Mouse (Mus musculus) liver, embryonic 15.5 days (tissue): ENCODE measurements around the gene Kbtbd13. TPM values are rescaled to one million over a fixed set of nuclear protein-coding genes. Genes with fewer than 3 reads are reported as not detected.

Experiments used
- ATAC-seq: fragments of 200-750 bp; cut with Nextera tagmentation; 2 replicates; pipeline ENCODE4 v1.8.0; 2017; ENCODE audit warnings: moderate number of reproducible peaks, mild to moderate bottlenecking, moderate library complexity; ENCODE audit not compliant: insufficient read depth
- H3K27ac ChIP-seq: fragments of 300-500 bp; sonication (generic); replicated peaks from 2 replicates; pipeline ENCODE4 v1.5.1; 2015; ENCODE audit warnings: mild to moderate bottlenecking, inconsistent platforms
- H3K27me3 ChIP-seq: fragments of 300-500 bp; sonication (generic); 2 replicates; pipeline ENCODE4 v1.6.1; 2015; ENCODE audit warnings: mild to moderate bottlenecking, inconsistent platforms
- H3K36me3 ChIP-seq: fragments of 300-500 bp; sonication (generic); replicated peaks from 2 replicates; pipeline ENCODE4 v1.6.1; 2015; ENCODE audit warnings: moderate library complexity, mild to moderate bottlenecking, inconsistent platforms
- H3K4me1 ChIP-seq: fragments of 300-500 bp; sonication (generic); replicated peaks from 2 replicates; pipeline ENCODE4 v1.6.1; 2015; ENCODE audit warnings: inconsistent platforms
- H3K4me2 ChIP-seq: fragments of 300-500 bp; sonication (generic); 2 replicates; pipeline ENCODE4 v1.6.1; 2015; ENCODE audit warnings: moderate library complexity, mild to moderate bottlenecking, inconsistent platforms
- H3K4me3 ChIP-seq: fragments of 300-500 bp; sonication (generic); replicated peaks from 2 replicates; pipeline ENCODE4 v1.5.1; 2015; ENCODE audit warnings: mild to moderate bottlenecking, inconsistent platforms
- H3K9ac ChIP-seq: fragments of 300-500 bp; sonication (generic); 2 replicates; pipeline ENCODE4 v1.6.1; 2015; ENCODE audit warnings: moderate library complexity, mild to moderate bottlenecking, inconsistent platforms
- H3K9me3 ChIP-seq: fragments of 300-500 bp; sonication (generic); replicated peaks from 2 replicates; pipeline ENCODE4 v1.6.1; 2016; ENCODE audit warnings: inconsistent platforms
- WGBS: fragments of 180-500 bp; shearing (Covaris S2); methylation state at CpG from one replicate; pipeline ENCODE4 v1.1.7; 2015; ENCODE audit warnings: mixed read lengths; ENCODE audit not compliant: insufficient replicate concordance; 5-methylcytosine and 5-hydroxymethylcytosine counted together
- polyA plus RNA-seq: library from polyadenylated mRNA; unstranded; fragments of >200 nt; fragmentation: Nextera tagmentation; extraction: Ambion mirVana; gene quantifications from 2 replicates; pipeline ENCODE4 v1.2.1, GENCODE M21; 2015

Gene Kbtbd13
- polyA plus RNA-seq, 1 experiment from 2014 or later = 0.18 TPM

DNA sequence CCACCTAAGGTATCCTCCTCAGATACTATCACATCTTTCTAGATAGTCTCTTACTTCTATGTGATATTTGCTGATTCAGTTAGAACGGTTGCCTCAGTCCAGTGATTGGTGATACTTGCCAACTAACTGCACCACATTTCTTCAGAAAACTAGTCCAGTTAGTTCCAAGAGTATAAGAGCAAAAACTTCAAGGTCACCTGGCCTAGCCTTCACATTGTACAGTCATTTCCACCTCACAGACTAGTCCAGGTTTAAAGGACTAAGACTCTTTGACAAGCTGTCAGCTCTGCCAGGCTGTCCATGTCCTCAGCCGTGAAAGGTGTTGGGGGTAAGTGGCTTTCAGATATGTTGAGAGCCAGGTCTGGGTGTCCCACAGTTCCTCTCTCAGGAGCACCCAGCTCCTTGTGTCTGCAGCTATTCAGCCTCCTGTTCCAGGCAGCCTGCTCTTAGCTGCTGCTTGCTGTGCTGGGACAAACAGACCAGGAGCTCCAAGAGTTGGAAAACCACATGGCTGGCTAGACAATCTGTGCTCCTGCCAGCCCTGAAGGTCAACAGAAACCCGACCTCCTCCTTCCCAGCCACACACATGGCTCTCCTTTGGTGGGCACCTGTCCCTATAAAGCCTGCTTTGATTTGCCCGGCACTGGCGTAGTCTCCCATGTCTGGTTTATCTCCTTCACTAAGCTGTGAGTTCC, 16.8 kb downstream of the Kbtbd13 start:
- 76% methylated on average over 5 of the region's 5 CpGs for WGBS
- Histone ChIP-seq H3K9ac (no peak overlapping the region), H3K27ac (no peak overlapping the region), H3K4me2 (no peak overlapping the region), H3K36me3 (no peaks in the 10 kb centered on the region), H3K4me3 (no peak overlapping the region), H3K27me3 (no peaks in the 10 kb centered on the region), H3K4me1 (no peaks in the 10 kb centered on the region), H3K9me3 (no peaks in the 10 kb centered on the region)
- ATAC-seq = no peak

DNA sequence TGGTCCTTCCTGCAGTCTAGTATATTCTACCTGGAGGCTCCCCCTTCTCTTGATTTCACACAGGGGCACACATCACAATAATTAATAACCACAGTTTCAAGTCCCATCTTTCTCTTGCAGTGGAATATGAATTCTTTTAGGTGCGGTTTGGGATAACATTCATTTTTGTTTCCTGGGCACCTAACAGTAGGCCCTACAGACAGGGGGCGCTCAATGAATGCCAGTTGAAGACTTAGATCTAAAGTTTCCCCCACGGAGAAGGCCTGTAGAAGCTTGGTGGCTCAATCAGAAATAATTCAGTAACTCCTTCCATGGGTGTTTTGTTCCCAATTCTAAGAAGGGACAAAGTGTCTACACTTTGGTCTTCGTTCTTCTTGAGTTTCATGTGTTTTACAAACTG, 19.0 kb downstream of the Kbtbd13 start:
- Histone ChIP-seq H3K36me3 (no peaks in the 10 kb centered on the region), H3K27ac (no peak overlapping the region), H3K4me3 (no peak overlapping the region), H3K4me2 (no peak overlapping the region), H3K9me3 (no peaks in the 10 kb centered on the region), H3K9ac (no peak overlapping the region), H3K27me3 (no peaks in the 10 kb centered on the region), H3K4me1 (no peaks in the 10 kb centered on the region)
- 57% methylated on average over 4 of the region's 4 CpGs for WGBS
- no peak for ATAC-seq

DNA sequence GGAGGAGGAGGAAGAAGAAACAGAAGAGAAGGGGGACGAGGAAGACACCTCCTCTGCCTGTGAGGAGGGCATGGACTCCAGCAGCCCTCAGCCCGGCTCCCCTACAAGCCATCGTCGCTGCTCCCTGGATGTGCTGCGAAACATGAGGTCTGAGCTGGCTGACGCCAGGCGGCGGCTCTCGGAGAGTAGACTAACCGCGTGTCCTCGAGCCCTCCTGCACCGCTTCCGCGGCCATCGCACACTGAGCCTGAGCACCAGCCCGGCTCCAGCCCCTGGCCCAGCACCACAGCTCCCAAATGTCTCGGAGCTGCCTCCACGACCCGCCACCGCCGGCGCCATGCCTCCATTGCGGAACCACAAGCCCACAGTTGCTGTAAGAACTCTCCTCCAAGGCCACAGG, 19.7 kb downstream of the Kbtbd13 start:
- H3K4me2 ChIP-seq = no peak overlapping the region
- no peaks in the 10 kb centered on the region for H3K9me3 ChIP-seq
- no peak overlapping the region for H3K9ac ChIP-seq
- ATAC-seq = no peak
- no peaks in the 10 kb centered on the region for H3K27me3 ChIP-seq
- H3K4me3 ChIP-seq = no peak overlapping the region
- H3K27ac ChIP-seq = no peak overlapping the region
- WGBS = 77% methylated on average over 24 of the region's 24 CpGs
- H3K4me1 ChIP-seq = no peaks in the 10 kb centered on the region
- no peaks in the 10 kb centered on the region for H3K36me3 ChIP-seq

DNA sequence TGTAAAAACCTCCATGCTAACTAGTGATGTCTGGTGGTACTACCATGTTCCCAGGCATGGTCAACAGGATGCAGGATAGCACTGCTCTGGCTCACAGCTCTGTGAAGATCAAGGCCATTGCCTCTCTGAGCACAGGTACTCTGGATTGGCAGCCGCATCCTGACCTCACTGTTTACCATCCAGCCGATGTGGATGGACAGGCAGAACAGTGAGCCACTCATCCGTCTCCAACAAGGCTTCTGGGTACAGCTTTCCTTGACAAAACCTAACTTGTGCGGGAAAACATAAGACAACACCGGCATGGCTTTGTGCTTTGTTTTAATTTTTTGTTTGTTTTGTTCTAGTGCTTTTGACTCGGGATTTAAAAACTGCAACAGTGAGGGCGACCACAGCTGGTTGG, 25.7 kb downstream of the Kbtbd13 start:
- ATAC-seq = no peak
- H3K27ac ChIP-seq = no peak overlapping the region
- WGBS = 71% methylated on average over 7 of the region's 7 CpGs
- H3K4me2 ChIP-seq = no peak overlapping the region
- H3K27me3 ChIP-seq = no peaks in the 10 kb centered on the region
- H3K4me1 ChIP-seq = no peaks in the 10 kb centered on the region
- no peaks in the 10 kb centered on the region for H3K9me3 ChIP-seq
- H3K4me3 ChIP-seq = no peak overlapping the region
- H3K9ac ChIP-seq = no peak overlapping the region
- peaks cover 15% of the 10 kb centered on the region for H3K36me3 ChIP-seq

DNA sequence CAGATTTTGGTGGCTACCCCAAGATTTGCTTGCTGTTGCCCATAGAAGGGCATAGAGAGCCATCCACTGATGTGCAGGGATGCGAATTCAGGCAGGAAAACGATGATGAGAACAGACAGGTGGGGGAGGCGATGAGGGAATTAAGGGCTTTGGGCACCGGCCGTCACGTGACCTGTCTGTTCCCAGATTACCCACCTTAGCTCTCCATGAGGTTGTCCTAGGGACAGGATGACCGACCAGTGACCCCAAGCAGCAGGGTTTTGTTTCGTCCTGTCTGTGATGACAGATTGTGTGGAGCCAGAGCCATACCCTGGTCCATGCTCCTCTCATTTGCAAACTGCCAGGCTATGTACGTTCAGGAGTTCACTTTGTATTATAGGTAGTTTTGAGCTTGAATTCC, 27.8 kb downstream of the Kbtbd13 start:
- H3K9ac ChIP-seq = no peak overlapping the region
- H3K27me3 ChIP-seq = no peaks in the 10 kb centered on the region
- H3K9me3 ChIP-seq = no peaks in the 10 kb centered on the region
- no peak overlapping the region for H3K27ac ChIP-seq
- H3K36me3 ChIP-seq = peaks cover 32% of the 10 kb centered on the region
- H3K4me3 ChIP-seq = no peak overlapping the region
- H3K4me2 ChIP-seq = no peak overlapping the region
- 70% methylated on average over 9 of the region's 9 CpGs for WGBS
- H3K4me1 ChIP-seq = peaks cover 6% of the 10 kb centered on the region
- ATAC-seq = no peak

DNA sequence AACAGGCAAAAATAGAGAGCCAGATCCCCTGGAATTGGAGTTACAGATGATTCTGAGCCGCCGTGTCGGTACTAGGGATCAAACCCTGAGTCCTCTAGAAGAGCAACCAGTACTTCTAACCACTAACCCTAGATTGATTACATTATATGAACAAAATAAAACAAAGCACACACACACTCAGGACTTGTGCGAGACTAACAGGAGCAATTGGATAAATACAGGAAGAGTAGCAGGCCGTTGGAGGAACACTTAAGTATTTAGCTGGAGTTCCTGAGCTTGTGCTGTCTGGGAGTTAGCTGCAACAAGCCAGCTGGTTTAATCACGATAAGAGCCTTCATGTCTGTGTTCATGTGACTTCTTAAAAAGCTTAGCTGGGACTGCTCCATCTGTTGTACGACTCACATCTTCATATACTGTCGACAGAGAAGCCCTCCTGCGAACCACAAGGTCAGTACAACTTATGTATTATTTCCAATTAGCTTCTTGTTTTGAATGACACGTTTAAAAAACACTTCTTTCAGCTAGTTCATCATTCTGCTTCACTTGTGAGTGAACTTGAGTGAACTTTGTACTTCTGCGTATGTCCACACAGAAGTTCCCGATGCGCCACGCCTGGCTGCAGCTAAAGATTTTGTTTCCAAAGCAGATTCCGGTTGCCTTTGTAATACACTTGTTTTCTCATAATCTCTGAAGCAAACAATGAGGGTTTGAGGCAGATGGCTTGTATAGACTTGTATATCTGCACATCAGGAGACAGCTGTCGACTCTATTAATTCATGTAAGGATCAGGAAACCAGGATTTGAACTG, 30.6 kb downstream of the Kbtbd13 start, which contains the start of gene Ubap1l:
Gene Ubap1l (plus strand): TSS at position 401 of the 808 bp plus-strand sequence.
- no peak within 1 kb of the TSS for H3K4me2 ChIP-seq
- H3K36me3 ChIP-seq = peaks cover 58% of the 10 kb centered on the region
- no peaks in the 10 kb centered on the region for H3K27me3 ChIP-seq
- no peak within 1 kb of the TSS for H3K9ac ChIP-seq
- 0 out of 2 replicates have a peak within 1 kb of the TSS, but pooled peaks have one; percentile 2 for H3K27ac ChIP-seq
- no peak for ATAC-seq
- 82% methylated on average over 16 of the region's 16 CpGs for WGBS
- no peak within 1 kb of the TSS for H3K4me3 ChIP-seq
- H3K4me1 ChIP-seq = peaks cover 9% of the 10 kb centered on the region
- no peaks in the 10 kb centered on the region for H3K9me3 ChIP-seq

DNA sequence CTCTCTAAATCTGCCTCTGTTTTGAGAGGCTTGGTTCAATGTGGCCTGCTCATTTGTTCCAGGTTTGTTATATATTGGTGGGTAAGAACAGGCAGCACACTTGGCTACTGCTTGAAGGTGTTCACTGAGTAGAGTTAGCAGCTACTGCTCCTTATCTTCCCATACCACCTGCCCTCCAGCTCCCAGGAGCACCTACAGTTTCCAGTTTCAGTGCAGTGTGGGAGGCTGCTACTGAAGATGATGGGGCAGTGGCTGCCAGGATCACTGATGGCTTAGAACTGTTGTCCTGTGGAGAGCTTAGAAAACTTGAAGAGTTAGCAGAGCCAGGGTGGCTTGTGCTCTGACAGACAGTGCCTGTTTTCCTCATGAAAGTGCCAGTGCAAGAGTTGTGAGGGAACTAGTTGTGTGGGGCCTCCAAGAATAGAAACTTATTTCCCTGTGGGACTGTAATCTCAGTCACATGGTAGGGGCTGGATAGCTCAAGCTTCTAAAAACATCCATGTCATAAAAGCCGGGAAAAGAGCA, 32.4 kb downstream of the Kbtbd13 start:
- Histone ChIP-seq H3K27ac (peak overlapping the region; percentile 45), H3K9ac (no peak overlapping the region), H3K4me1 (peaks cover 9% of the 10 kb centered on the region), H3K4me3 (no peak overlapping the region), H3K36me3 (peaks cover 72% of the 10 kb centered on the region), H3K9me3 (no peaks in the 10 kb centered on the region), H3K27me3 (no peaks in the 10 kb centered on the region), H3K4me2 (0 out of 2 replicates have a peak overlapping the region, but pooled peaks have one; percentile 6)
- WGBS = 72% methylated on average over 1 of the region's 1 CpGs
- peak; percentile 75 for ATAC-seq

DNA sequence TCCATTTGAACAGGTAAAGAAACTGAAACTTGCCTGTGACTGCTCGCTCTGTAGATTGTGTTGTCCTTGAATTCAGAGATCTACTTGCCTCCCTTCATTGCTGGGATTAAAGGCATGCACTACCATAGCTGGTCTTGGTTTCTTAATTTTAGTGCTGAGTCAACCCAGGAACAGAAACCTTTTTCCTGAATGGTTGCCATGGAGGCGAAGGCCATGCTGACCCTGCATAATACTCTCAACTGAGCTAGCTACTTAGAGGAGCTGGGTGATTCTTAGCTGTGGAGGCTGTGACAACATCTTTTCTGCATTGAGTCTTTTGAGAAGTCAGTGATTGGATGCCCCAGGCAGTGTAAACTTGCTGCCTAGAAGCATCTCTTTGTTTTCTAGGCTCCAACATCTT, 34.5 kb downstream of the Kbtbd13 start:
- Histone ChIP-seq H3K27ac (no peak overlapping the region), H3K4me1 (peaks cover 9% of the 10 kb centered on the region), H3K27me3 (no peaks in the 10 kb centered on the region), H3K9me3 (no peaks in the 10 kb centered on the region), H3K36me3 (peaks cover 68% of the 10 kb centered on the region), H3K9ac (no peak overlapping the region), H3K4me2 (no peak overlapping the region), H3K4me3 (no peak overlapping the region)
- ATAC-seq = no peak
- 79% methylated on average over 2 of the region's 2 CpGs for WGBS

DNA sequence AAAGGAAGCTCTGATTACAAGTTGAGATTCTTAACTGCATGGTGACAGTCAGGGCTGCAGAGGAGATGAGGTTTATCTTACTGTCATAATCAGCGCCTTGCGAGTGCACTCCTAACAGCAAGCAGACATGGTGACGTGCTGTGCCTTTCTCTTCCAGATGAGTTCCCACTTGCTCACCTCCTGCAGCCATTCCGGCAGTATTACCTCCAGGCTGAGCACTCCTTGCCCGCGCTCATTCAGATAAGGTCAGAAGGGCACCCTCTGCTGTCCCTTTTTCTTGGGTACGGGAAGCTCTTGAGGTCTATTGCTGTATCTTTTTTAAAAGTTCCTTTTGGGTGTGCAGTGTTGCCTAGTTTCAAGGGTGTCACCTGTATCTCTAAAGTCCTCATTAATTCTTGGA, 34.9 kb downstream of the Kbtbd13 start:
- H3K9me3 ChIP-seq = no peaks in the 10 kb centered on the region
- no peak overlapping the region for H3K4me3 ChIP-seq
- WGBS = 74% methylated on average over 7 of the region's 7 CpGs
- peaks cover 66% of the 10 kb centered on the region for H3K36me3 ChIP-seq
- no peak overlapping the region for H3K27ac ChIP-seq
- no peak overlapping the region for H3K9ac ChIP-seq
- H3K4me2 ChIP-seq = no peak overlapping the region
- ATAC-seq = no peak
- no peaks in the 10 kb centered on the region for H3K27me3 ChIP-seq
- H3K4me1 ChIP-seq = peaks cover 9% of the 10 kb centered on the region

DNA sequence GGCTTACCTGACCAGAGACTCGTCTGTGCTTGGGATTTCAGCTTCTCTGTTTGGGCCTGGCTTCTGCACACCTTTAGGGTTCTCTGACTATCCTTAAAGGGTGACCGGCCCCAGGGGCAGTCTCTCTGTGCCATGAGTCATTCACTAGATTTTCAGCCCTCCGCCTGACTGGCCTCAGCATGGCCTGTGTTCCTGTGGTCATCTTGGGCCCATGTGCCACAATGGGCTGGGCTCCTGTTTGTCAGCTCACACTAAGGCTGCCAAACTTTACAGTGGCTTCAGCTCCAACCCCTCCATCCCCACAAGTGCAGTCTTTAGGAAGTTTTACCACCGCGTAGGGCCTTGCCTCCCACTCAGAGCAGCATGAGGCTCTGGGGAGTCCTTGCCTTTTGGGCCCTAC, 38.2 kb downstream of the Kbtbd13 start:
- Histone ChIP-seq H3K4me1 (peaks cover 11% of the 10 kb centered on the region), H3K9me3 (no peaks in the 10 kb centered on the region), H3K27me3 (no peaks in the 10 kb centered on the region), H3K4me2 (no peak overlapping the region), H3K4me3 (no peak overlapping the region), H3K36me3 (peaks cover 37% of the 10 kb centered on the region), H3K9ac (no peak overlapping the region), H3K27ac (no peak overlapping the region)
- ATAC-seq = no peak
- WGBS = 75% methylated on average over 5 of the region's 5 CpGs

DNA sequence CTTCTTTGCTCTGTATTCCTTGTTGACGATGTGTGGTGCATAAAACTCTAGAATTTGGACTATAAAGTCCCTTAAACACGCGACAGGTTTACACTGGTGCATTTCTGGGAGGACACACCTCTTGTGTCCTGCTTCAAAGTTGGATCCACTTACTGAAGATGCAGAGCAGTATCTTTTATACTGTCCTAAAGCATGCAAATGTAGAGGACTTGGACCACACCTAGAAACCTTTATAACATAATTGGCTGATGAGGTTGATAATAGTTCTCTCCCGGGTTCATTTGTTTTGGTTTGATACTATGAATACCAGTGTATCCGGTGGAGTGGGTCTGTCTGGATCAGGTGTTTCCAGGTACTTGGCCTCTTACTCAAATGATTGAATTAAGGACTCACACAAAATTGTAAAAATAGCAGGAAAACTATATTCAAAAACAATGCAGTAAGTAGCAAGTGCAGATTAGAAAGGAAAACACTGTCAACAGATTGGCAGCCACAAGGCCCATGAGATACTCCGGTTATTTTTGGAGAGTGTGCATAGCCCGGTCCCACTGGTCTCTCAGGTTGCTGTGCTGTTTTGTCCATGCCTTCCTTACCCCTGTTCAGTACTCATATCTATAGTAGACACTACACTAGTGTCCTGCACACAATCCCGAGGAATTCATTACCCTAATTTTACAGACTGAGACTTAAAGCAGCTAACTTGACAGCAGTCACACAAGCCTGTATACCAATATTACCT, 44.2 kb downstream of the Kbtbd13 start:
- H3K4me3 ChIP-seq = peak overlapping the region; percentile 98
- ATAC-seq = no peak
- peak overlapping the region; percentile 94 for H3K4me2 ChIP-seq
- peak overlapping the region; percentile 97 for H3K9ac ChIP-seq
- no peaks in the 10 kb centered on the region for H3K27me3 ChIP-seq
- H3K4me1 ChIP-seq = peaks cover 33% of the 10 kb centered on the region
- 27% methylated on average over 8 of the region's 8 CpGs for WGBS
- H3K36me3 ChIP-seq = no peaks in the 10 kb centered on the region
- no peaks in the 10 kb centered on the region for H3K9me3 ChIP-seq
- peak overlapping the region; percentile 96 for H3K27ac ChIP-seq
